Mouse (Mus musculus) embryonic facial prominence, embryonic 14.5 days (tissue): ENCODE data around the gene Lin7b. TPM values are rescaled to one million over a fixed set of nuclear protein-coding genes. Genes with fewer than 3 reads are reported as not detected.
"Not testable (repeated sequence)": the region's sequence is repeated elsewhere in the genome, so short reads cannot be mapped to it uniquely, and the experiment has no call there.

ENCODE experiments used
- ATAC-seq: fragments of 200-750 bp; cut with Nextera tagmentation; 2 replicates; pipeline ENCODE4 v1.8.0; 2017; ENCODE audit warnings: low read depth, moderate number of reproducible peaks, moderate TSS enrichment
- DNase-seq: peaks from one replicate; pipeline ENCODE4 v3.0.0-alpha.2; 2015; ENCODE audit warnings: low spot score
- H3K27ac ChIP-seq: fragments of 300-500 bp; sonication (generic); replicated peaks from 2 replicates; pipeline ENCODE4 v1.5.1; 2014; ENCODE audit warnings: low read depth, mild to moderate bottlenecking, low read length, moderate library complexity
- H3K27me3 ChIP-seq: fragments of 300-500 bp; sonication (generic); replicated peaks from 2 replicates; pipeline ENCODE4 v1.6.1; 2014; ENCODE audit warnings: low read length; ENCODE audit not compliant: control insufficient read depth, insufficient read depth
- H3K36me3 ChIP-seq: fragments of 300-500 bp; sonication (generic); 2 replicates; pipeline ENCODE4 v1.6.1; 2014; ENCODE audit warnings: low read length, mixed read lengths; ENCODE audit not compliant: control insufficient read depth, insufficient read depth
- H3K4me1 ChIP-seq: fragments of 300-500 bp; sonication (generic); 2 replicates; pipeline ENCODE4 v1.6.1; 2014; ENCODE audit warnings: antibody characterized with exemption, low read length; ENCODE audit not compliant: control insufficient read depth, insufficient read depth
- H3K4me2 ChIP-seq: fragments of 300-500 bp; sonication (generic); 2 replicates; pipeline ENCODE4 v1.6.1; 2014; ENCODE audit warnings: low read depth, mild to moderate bottlenecking, low read length, moderate library complexity, mixed read lengths
- H3K4me3 ChIP-seq: fragments of 300-500 bp; sonication (generic); 2 replicates; pipeline ENCODE4 v1.5.1; 2014; ENCODE audit warnings: low read depth, mild to moderate bottlenecking, low read length
- H3K9ac ChIP-seq: fragments of 300-500 bp; sonication (generic); 2 replicates; pipeline ENCODE4 v1.6.1; 2014; ENCODE audit warnings: low read depth, mild to moderate bottlenecking, low read length, moderate library complexity, mixed read lengths
- H3K9me3 ChIP-seq: fragments of 300-500 bp; sonication (generic); 2 replicates; pipeline ENCODE4 v1.6.1; 2016; ENCODE audit warnings: low read length; ENCODE audit not compliant: control insufficient read depth
- WGBS: fragments of 180-500 bp; shearing (Covaris S2); extraction: QIAGEN DNeasy Blood & Tissue Kit; methylation state at CpG from one replicate; pipeline ENCODE4 v1.1.7; 2014; 5-methylcytosine and 5-hydroxymethylcytosine counted together
- polyA plus RNA-seq: library from polyadenylated mRNA; unstranded; fragments of >200 nt; fragmentation: Nextera tagmentation; extraction: Ambion mirVana; gene quantifications from 2 replicates; pipeline ENCODE4 v1.2.1, GENCODE M21; 2014

The Lin7b gene
- polyA plus RNA-seq, 1 experiment from 2014 or later: 2.4 TPM

DNA sequence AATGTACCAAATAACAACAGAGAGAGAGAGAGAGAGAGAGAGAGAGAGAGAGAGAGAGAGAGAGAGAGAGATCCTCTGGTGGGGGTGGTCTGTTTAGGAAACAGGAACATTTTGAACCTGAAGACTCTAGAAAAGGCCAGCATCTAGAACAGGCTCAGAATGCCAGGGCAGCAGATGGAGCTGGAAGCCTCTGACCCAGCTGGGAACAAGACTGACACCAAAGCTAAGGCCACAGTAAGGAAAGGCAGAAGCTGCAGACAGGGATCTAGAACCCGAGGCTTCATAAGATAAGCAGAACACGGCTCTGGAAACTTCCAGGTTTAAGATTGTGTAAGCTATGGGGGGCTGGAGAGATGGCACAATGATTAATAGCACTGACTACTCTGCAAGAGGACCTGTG, 6.4 kb downstream of the Lin7b start:
- H3K36me3 ChIP-seq: no peaks in the 10 kb centered on the region
- DNase-seq: no peak

DNA sequence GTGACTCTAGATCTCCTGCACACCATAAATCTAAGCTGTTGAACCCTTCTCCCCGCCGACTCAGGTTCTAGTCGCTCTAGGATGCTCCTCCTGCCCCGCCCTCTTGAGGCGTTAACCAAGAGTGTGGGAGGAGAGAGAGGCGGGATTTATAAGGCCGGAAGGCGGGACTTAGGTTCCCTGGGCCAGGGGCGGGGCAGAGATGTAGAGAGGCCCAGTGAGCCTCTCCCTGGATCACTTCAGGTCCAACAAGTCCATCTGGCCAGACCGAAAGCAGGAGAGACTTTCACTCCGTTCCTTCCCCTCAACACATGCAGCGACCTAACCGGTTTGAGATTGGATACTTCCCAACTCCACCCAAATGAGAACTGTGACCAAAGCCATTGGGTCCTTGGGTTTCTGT, 7.6 kb downstream of the Lin7b start:
- Histone ChIP-seq H3K27ac (no peak overlapping the region), H3K4me2 (peak overlapping the region; percentile 15; the same call in 1 of the 2 replicates), H3K9ac (no peak overlapping the region), H3K4me1 (peaks cover 14% of the 10 kb centered on the region; the same call in 1 of the 2 replicates), H3K36me3 (no peaks in the 10 kb centered on the region), H3K9me3 (no peaks in the 10 kb centered on the region), H3K27me3 (peaks cover 49% of the 10 kb centered on the region), H3K4me3 (no peak overlapping the region)
- WGBS: 4% methylated on average over 13 of the region's 13 CpGs
- ATAC-seq: 0 out of 2 replicates have a peak, but pooled peaks have one; percentile 3
- peak; percentile 89 for DNase-seq

More for the DNA sequence above, 6.4 kb downstream of the Lin7b start:
- no peak for ATAC-seq
- H3K4me3 ChIP-seq: no peak overlapping the region
- no peak overlapping the region for H3K9ac ChIP-seq
- 87% methylated on average over 2 of the region's 2 CpGs for WGBS
- H3K27me3 ChIP-seq: peaks cover 51% of the 10 kb centered on the region
- no peak overlapping the region for H3K27ac ChIP-seq
- no peak overlapping the region for H3K4me2 ChIP-seq
- peaks cover 14% of the 10 kb centered on the region; the same call in 1 of the 2 replicates for H3K4me1 ChIP-seq
- no peaks in the 10 kb centered on the region for H3K9me3 ChIP-seq

DNA sequence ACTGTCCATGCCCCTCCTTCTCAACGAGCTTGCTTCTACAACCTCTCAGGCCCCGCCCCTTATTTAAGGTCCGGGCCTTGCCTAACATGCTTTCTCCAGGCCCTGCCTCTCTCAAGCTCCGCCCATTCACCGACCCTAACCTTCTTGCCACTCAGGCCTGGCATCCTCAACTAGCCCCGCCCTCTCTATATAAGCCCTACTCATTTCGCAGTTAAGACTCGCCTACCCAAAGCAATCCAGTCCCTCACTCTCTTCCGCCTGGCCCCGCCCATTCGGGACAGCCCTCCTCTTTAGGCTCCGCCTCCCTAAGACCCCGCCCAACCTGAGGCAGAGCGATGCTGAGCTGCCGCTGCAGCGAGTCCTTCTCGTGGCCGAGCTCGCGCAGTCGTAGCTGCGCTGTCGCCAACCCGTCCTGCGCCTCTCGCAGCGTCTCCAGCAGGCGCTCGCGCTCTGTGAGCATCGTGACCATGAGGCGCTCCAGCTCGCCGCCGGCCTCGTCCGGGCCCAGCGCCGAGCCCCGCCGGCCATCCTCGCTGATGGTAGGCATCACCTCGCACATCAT, 9.1 kb downstream of the Lin7b start:
- Histone ChIP-seq H3K36me3 (no peaks in the 10 kb centered on the region), H3K4me3 (peak overlapping the region; percentile 47), H3K9ac (peak overlapping the region; percentile 63), H3K9me3 (no peaks in the 10 kb centered on the region), H3K27ac (no peak overlapping the region), H3K27me3 (peaks cover 49% of the 10 kb centered on the region), H3K4me1 (peaks cover 14% of the 10 kb centered on the region; the same call in 1 of the 2 replicates), H3K4me2 (peak overlapping the region; percentile 82)
- ATAC-seq: peak; percentile 87
- peak; percentile 93 for DNase-seq
- under 1% methylated on average over 43 of the region's 43 CpGs for WGBS

DNA sequence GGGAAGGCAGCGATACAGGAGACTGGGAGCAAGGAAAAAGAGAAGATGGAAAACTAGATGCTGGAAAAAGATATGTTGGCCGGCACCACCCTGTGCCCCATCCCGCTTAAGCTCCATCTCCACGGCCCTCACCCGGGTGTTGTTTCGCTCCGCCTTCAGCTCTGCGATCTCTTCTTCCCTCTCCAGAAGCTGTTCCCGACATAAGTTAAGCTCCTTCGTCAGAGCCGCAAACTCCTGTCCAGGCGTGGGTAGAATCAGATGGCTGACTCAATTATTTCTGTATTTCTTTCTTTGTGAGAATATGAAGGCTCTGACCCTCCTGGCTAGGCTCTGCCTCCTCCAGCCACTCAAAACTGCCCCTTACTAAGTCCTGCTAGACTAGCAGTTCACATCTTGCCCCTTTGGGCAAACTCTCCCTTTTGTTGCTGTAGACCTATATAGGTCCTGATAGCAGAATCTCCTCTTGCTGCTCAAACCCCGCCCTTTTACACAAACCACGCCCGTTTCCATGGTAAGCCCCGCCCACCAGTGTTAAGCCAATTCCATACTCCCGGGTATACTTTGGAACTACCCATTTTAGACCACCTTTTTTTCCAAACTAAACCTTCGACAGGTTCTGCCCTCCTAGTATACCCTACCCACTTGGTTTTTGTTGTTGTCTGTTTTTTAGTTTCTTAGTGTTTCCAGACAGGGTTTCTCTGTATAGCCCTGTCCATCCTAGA, 9.8 kb downstream of the Lin7b start:
- Histone ChIP-seq H3K4me3 (no peak overlapping the region), H3K36me3 (no peaks in the 10 kb centered on the region), H3K9me3 (no peaks in the 10 kb centered on the region), H3K4me2 (0 out of 2 replicates have a peak overlapping the region, but pooled peaks have one; percentile 82), H3K27ac (no peak overlapping the region), H3K27me3 (peaks cover 45% of the 10 kb centered on the region), H3K4me1 (peaks cover 10% of the 10 kb centered on the region; the same call in 1 of the 2 replicates), H3K9ac (no peak overlapping the region)
- WGBS: 52% methylated on average over 18 of the region's 18 CpGs
- DNase-seq (no peak), ATAC-seq (no peak)

DNA sequence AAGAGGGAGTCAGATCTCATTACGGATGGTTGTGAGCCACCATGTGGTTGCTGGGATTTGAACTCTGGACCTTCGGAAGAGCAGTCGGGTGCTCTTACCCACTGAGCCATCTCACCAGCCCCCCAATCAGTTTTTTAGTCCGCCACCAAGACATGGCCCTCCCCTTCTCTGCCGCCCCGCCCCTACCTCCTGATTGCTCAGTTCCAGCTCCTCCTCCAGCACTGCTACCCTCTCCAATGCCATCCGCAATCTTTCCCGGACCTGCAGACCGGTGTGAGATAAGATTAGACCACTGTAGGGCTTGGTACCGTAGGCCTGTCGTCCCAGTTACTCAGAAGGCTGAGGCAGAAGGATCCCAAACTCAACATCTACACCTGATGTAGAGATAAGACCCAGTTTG, 11.3 kb downstream of the Lin7b start:
- DNase-seq, H3K4me1 ChIP-seq, H3K9me3 ChIP-seq, ATAC-seq, H3K9ac ChIP-seq, H3K4me3 ChIP-seq, H3K4me2 ChIP-seq, H3K27ac ChIP-seq, H3K36me3 ChIP-seq: not testable (repeated sequence)
- WGBS: 59% methylated on average over 10 of the region's 11 CpGs
- peaks cover 36% of the 10 kb centered on the region for H3K27me3 ChIP-seq

DNA sequence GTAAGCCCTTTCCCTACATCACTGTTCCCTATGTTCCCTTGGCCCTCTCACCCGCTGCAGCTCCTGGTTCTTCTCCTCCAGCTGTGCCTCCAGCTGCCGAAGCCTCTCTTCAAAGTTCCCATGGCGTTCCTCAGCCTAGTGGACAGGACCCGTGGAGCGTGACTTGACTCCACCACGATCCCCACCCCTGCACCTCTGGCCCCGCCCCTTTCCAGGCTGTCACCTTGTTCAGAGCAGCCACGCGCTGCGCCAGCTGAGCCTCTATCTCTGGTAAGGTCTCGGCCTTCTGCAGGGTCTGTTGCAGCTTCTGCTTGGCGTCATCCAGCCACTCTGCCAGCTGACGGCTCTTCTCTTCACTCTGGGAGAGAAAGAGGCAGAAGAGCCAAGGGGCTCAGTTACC, 14.3 kb downstream of the Lin7b start:
- H3K4me1 ChIP-seq: no peaks in the 10 kb centered on the region
- ATAC-seq (no peak), DNase-seq (no peak)
- no peaks in the 10 kb centered on the region for H3K9me3 ChIP-seq
- peaks cover 10% of the 10 kb centered on the region for H3K27me3 ChIP-seq
- H3K4me2 ChIP-seq: no peak overlapping the region
- H3K9ac ChIP-seq: no peak overlapping the region
- WGBS: 44% methylated on average over 12 of the region's 13 CpGs
- no peak overlapping the region for H3K4me3 ChIP-seq
- no peaks in the 10 kb centered on the region for H3K36me3 ChIP-seq
- no peak overlapping the region for H3K27ac ChIP-seq

DNA sequence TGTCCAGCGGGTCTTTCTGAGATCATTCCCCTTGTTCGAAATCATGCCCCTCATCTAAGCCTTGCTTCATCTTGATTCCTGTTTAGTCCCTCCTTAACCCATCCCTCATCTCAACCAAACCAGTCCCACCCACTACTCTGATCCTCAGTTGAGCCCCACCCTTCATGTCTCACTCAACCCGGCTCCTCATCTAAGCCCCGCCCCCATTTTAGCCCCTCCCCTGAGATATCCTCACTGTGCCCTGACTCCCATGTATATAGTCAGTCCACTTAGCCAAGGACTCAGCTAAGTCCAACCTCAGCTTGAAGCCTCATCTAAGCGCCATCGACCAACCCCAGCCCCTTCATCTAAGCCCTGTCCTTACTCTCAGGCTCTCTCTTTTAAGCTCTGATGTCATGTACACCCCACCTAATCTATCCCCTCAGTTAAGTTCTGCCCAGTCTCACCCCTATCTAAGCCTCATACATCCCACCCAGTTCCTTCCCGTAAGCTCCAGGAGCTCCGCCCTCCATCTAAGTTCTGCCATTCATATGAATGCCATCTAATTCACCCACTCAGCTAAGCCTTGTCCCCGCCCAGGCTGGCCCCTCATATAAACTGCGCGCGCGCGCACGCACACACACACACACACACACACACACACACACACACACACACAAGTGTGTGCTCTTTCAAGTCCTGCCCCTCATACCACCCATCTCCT, 14.9 kb downstream of the Lin7b start:
- no peaks in the 10 kb centered on the region for H3K36me3 ChIP-seq
- no peak overlapping the region for H3K27ac ChIP-seq
- no peak overlapping the region for H3K9ac ChIP-seq
- no peak overlapping the region for H3K4me2 ChIP-seq
- no peak for ATAC-seq
- no peak overlapping the region for H3K4me3 ChIP-seq
- WGBS: 74% methylated on average over 15 of the region's 15 CpGs
- no peaks in the 10 kb centered on the region for H3K4me1 ChIP-seq
- 0 out of 2 replicates have a peak, but pooled peaks cover 5% of the 10 kb centered on the region for H3K27me3 ChIP-seq
- no peaks in the 10 kb centered on the region for H3K9me3 ChIP-seq
- DNase-seq: no peak

DNA sequence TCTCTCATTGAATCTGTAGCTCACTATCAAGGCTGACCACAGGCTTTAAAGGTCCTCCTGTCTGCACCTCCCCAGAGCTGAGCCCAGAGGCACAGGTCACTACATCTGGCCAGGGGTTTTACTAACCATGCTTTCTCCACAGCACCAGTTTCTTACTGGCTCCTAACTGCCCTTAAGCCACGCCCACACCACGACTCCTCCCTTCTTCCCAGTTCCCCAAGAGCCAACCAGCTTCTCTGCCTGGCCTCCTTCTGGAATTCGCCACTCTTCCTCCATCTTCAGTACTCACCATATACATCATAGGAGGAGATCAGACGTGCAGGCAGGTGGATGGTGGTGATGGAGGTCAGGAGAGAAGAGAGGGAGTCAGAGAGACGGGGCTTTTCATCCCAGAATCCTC, 17.3 kb downstream of the Lin7b start:
- Histone ChIP-seq H3K4me2 (no peak overlapping the region), H3K27me3 (no peaks in the 10 kb centered on the region), H3K4me3 (no peak overlapping the region), H3K27ac (no peak overlapping the region), H3K9me3 (no peaks in the 10 kb centered on the region), H3K9ac (no peak overlapping the region), H3K4me1 (no peaks in the 10 kb centered on the region), H3K36me3 (no peaks in the 10 kb centered on the region)
- DNase-seq: no peak
- no peak for ATAC-seq
- whole genome bisulfite sequencing: 26% methylated on average over 5 of the region's 5 CpGs
